Mouse (Mus musculus): ENCODE measurements around the gene Pfdn4. TPM values are rescaled to one million over a fixed set of nuclear protein-coding genes. Genes with fewer than 3 reads are reported as not detected.
"Not testable (repeated sequence)": the region's sequence is repeated elsewhere in the genome, so short reads cannot be mapped to it uniquely, and the experiment has no call there.

Pfdn4 gene
- total RNA-seq (2021) = 10 to 100 TPM; 30.5 to 31.7 TPM
- long read RNA-seq, experiment 1, transcript Pfdn4-201 (4 exons, 935 nt) = major isoform, 15 of 20 reads
- long read RNA-seq, experiment 1, partial matches to known transcripts = 1 of 20 reads
- long read RNA-seq, experiment 1, other reads (novel, unspliced or antisense) = 2 of 20 reads
- long read RNA-seq, experiment 2, transcript Pfdn4-201 (4 exons, 935 nt) = major isoform, 10 of 18 reads
- long read RNA-seq, experiment 2, partial matches to known transcripts = 4 of 18 reads
- long read RNA-seq, experiment 2, other reads (novel, unspliced or antisense) = 4 of 18 reads

DNA sequence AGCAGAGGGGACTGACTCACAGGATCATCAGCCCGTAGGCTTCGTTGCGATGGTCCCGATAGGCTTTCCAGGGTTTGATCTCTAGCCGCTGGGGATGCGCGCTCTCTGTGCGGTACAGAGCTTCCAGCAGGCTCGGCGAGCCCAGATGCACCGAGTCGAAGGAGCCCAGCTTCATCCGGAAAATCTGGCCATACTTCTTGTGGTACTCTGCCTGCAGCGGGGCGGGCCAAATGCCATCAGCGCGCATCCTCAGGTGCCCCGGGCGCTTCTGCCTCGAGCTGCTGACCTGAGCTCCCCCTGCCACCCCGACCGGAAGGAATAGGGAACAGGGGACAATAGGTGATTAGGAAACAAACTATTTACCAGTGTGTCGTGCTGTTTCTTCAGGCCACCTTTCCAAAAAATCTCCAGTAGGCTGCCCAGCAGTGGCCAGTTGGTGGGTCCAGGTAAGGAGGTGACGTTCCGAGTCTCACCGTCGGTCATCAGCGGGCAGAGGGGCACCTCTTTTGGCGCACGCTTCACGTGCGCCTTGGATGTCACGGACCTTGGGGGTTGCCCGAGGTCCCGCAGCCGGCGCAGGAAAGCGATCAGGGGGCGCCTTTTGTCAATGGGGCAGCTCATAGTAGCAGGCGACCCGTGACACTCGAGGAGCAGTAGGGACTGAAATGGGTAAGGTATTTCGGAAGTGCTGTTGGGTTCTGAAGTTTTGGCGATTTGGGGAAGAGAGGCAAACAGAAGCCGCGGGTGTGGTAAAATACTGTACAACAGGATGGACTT, at the start of gene Pfdn4:
TSS of gene Pfdn4 (plus strand) at position 275 of the 777 bp plus-strand sequence.
- intact Hi-C loops (cut with DNase I) = no loop called here
- H3K4me3 ChIP-seq = no peak within 1 kb of the TSS
- peak in 1 of 2 experiments; percentile 15 for DNase-seq (ENCODE audit: extremely low spot score in 1 of 2, low spot score in 2 of 2)
- H3K27ac ChIP-seq = no peak within 1 kb of the TSS
- no peak for TF ChIP-seq CTCF (IDR thresholded peaks at IDR 0.05)

GRCm38 (mm10) chr2:170446843-170447383, 49.3 kb upstream of the Pfdn4 start:
- intact Hi-C loops (cut with DNase I) = no loop called here
- no peak for DNase-seq (ENCODE audit: extremely low spot score in 1 of 2, low spot score in 2 of 2)
- TF ChIP-seq CTCF (IDR thresholded peaks at IDR 0.05) = no peak

DNA sequence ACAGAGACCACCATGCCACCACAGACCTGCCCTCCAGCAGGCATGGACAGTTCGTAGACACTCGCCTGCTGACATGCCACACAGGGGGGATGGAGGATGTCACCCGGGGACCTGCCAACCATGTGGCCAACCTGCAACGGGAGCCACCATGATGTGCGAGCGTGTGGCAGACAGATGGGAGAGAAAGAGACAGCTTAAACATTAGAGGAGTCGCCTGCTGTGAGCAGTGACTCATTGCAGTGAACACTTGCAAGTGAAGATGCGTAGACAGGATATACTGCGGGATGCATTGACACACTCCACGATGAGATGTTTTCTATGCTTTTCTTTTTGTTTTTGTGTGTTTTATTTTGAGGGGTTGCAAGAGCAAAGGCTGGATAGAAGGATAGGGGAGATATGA, 48.6 kb upstream of the Pfdn4 start:
- no peak for TF ChIP-seq CTCF (IDR thresholded peaks at IDR 0.05)
- DNase-seq (ENCODE audit: extremely low spot score in 1 of 2, low spot score in 2 of 2) = peak in 1 of 2 experiments; percentile 33
- H3K27ac ChIP-seq = no peak overlapping the region
- intact Hi-C loops (cut with DNase I) = no loop called here
- no peak overlapping the region for H3K4me3 ChIP-seq

More at GRCm38 (mm10) chr2:170446843-170447383, 49.3 kb upstream of the Pfdn4 start:
- Histone ChIP-seq H3K4me3 (no peak overlapping the region), H3K27ac (no peak overlapping the region)

- H3K27ac ChIP-seq = no peak overlapping the region
- TF ChIP-seq CTCF (IDR thresholded peaks at IDR 0.05) = peak; percentile 73
- DNase-seq (ENCODE audit: extremely low spot score in 1 of 2, low spot score in 2 of 2) = peak; percentile 53 to 69
- no peak overlapping the region for H3K4me3 ChIP-seq
- intact Hi-C loops (cut with DNase I) = loop anchor here (1.0 kb wide), 1 partner anchor 56 kb away; no protein-coding TSS in a partner anchor
These were observed 45.3 kb upstream of the Pfdn4 start for GRCm38 (mm10) chr2:170450933-170451332.

GRCm38 (mm10) chr2:170453809-170454208, 42.4 kb upstream of the Pfdn4 start:
- DNase-seq (ENCODE audit: extremely low spot score in 1 of 2, low spot score in 2 of 2) = not testable (repeated sequence)

DNA sequence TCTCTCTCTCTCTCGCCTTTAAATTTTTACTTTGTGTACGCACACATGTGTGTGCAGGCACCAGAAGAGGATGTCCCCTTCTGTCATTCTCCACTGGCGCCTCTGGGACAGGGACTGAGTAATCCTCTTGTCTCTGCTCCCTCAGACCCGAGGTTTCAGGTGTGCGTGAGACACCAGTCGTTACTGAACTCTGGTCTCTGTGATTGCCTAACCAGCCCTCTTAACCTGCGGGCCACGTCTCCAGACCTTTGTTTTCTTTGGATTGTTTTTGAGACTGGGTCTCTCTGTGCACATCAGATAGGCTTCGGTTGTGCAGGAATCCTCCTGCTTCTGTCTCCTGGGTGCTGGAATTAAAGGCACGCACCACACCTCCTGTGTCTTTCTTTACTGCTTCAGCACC, 37.0 kb upstream of the Pfdn4 start:
- Histone ChIP-seq H3K4me3 (no peak overlapping the region), H3K27ac (no peak overlapping the region)
- no peak for TF ChIP-seq CTCF (IDR thresholded peaks at IDR 0.05)
- DNase-seq (ENCODE audit: extremely low spot score in 1 of 2, low spot score in 2 of 2) = no peak
- intact Hi-C loops (cut with DNase I) = no loop called here

More at GRCm38 (mm10) chr2:170453809-170454208, 42.4 kb upstream of the Pfdn4 start:
- H3K27ac ChIP-seq; intact Hi-C loops (cut with DNase I); H3K4me3 ChIP-seq: not testable (repeated sequence)

GRCm38 (mm10) chr2:170459805-170460204, 36.4 kb upstream of the Pfdn4 start:
- intact Hi-C loops (cut with DNase I) = no loop called here
- no peak for TF ChIP-seq CTCF (IDR thresholded peaks at IDR 0.05)
- H3K4me3 ChIP-seq = no peak overlapping the region
- no peak for DNase-seq (ENCODE audit: extremely low spot score in 1 of 2, low spot score in 2 of 2)
- H3K27ac ChIP-seq = no peak overlapping the region

DNA sequence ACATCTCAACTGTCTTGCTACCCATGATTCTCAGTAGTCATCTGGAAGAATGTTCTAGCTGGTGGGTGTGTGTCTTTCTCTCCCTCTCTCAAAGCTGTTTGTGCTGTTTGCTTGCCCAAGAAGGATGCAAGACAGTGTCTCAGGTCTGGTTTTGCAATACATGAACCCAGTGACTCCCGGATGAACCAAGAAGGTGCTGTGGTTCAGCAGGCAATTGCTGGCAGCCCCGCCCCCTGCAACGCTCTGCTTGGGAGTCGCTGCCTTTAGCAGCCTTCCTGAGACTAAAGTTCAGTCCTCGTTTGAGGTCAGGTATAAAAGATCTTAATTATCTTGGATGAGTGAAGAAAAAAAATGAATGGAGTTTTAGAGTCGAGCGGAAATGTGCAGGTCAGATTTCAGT, 34.6 kb upstream of the Pfdn4 start:
- DNase-seq (ENCODE audit: extremely low spot score in 1 of 2, low spot score in 2 of 2) = no peak
- TF ChIP-seq CTCF (IDR thresholded peaks at IDR 0.05) = no peak
- no peak overlapping the region for H3K4me3 ChIP-seq
- intact Hi-C loops (cut with DNase I) = no loop called here
- H3K27ac ChIP-seq = no peak overlapping the region

DNA sequence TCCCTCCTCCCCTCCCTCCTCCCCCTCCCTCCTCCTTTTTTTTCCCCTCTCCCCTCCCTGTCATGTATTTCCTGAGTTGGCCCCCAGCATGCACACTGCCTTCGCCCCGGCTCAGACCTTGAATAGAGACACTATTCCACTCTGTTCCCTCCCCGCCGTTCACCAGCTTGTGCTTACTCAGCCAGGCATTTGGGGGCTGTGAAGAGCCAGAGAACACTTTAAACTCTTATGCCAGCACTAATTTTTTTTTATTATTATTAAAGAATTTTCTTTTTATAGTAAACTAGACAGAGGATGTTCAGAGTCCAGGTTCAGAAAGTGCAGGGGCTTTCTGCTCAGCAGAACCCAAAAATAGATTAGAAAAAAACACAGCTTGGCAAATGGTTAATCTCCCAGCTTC, 31.4 kb upstream of the Pfdn4 start:
- no peak for DNase-seq (ENCODE audit: extremely low spot score in 1 of 2, low spot score in 2 of 2)
- TF ChIP-seq CTCF (IDR thresholded peaks at IDR 0.05) = no peak
- no peak overlapping the region for H3K27ac ChIP-seq
- H3K4me3 ChIP-seq = no peak overlapping the region
- intact Hi-C loops (cut with DNase I) = no loop called here

DNA sequence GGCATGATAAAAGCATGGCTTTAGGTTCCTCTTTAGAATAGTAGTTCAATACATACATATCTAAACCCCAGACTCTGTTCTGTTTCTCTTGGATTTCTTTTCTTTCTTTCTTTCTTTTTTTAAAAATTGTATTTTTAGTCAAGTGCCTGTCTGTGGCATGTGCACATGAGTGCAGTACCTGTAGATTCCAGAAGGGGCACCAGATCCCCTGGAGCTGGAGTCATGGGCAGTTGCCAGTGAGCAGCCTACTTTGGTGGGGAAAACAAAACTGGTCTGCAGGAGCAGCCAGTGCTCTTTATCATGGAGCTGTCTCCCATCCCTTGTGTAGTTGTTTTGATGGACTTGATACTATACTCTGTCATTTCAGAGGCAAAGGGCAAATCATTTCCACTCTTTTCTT, 28.2 kb upstream of the Pfdn4 start:
- intact Hi-C loops (cut with DNase I) = no loop called here
- no peak overlapping the region for H3K27ac ChIP-seq
- TF ChIP-seq CTCF (IDR thresholded peaks at IDR 0.05) = peak; percentile 40
- no peak for DNase-seq (ENCODE audit: extremely low spot score in 1 of 2, low spot score in 2 of 2)
- H3K4me3 ChIP-seq = no peak overlapping the region

- H3K4me3 ChIP-seq = no peak overlapping the region
- intact Hi-C loops (cut with DNase I) = no loop called here
- peak; percentile 18 to 36 for DNase-seq (ENCODE audit: extremely low spot score in 1 of 2, low spot score in 2 of 2)
- H3K27ac ChIP-seq = no peak overlapping the region
- no peak for TF ChIP-seq CTCF (IDR thresholded peaks at IDR 0.05)
These were observed 26.5 kb upstream of the Pfdn4 start for GRCm38 (mm10) chr2:170469616-170470308.

DNA sequence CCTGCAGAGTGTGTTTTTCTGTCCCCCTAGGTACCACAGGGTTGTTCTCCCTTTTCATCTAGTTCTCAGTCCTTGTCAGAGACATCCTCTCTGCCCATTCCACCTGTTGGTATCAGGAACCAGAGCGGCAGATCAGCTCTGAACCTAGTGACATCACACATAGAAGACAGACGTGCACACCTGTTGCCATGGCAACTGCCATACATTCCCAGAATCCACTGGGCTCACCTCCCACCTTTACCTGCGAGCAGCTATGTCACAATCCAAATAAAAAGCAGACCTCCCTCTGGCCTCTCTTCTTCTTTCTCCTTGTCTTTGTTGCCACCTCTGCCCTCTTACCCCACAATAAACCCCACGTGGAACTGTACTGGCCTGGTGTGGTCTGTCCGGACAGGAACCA, 25.6 kb upstream of the Pfdn4 start:
- Histone ChIP-seq H3K27ac (no peak overlapping the region), H3K4me3 (no peak overlapping the region)
- no peak for TF ChIP-seq CTCF (IDR thresholded peaks at IDR 0.05)
- intact Hi-C loops (cut with DNase I) = no loop called here
- no peak for DNase-seq (ENCODE audit: extremely low spot score in 1 of 2, low spot score in 2 of 2)

All from left cerebral cortex, adult 2 months (tissue).